Mouse (Mus musculus) cortical plate, adult 2 months (tissue): ENCODE results near the gene N4bp2. TPM values are rescaled to one million over a fixed set of nuclear protein-coding genes. Genes with fewer than 3 reads are reported as not detected.
"Not testable (repeated sequence)": the region's sequence is repeated elsewhere in the genome, so short reads cannot be mapped to it uniquely, and the experiment has no call there.

Experiments
- H3K27ac ChIP-seq: fragments of 200-500 bp; 2 replicates; pipeline ENCODE4 v1.5.1; 2012; ENCODE audit warnings: low read length, control low read depth, inconsistent platforms; ENCODE audit not compliant: insufficient read depth
- H3K4me1 ChIP-seq: fragments of 200-500 bp; 2 replicates; pipeline ENCODE4 v1.6.1; 2011; ENCODE audit warnings: low read length; ENCODE audit not compliant: control insufficient read depth, insufficient read depth
- H3K4me3 ChIP-seq: fragments of 200-500 bp; 2 replicates; pipeline ENCODE4 v1.5.1; 2011; ENCODE audit warnings: mild to moderate bottlenecking, low read length, control low read depth; ENCODE audit not compliant: insufficient read depth
- CTCF ChIP-seq: fragments of 200-500 bp; IDR thresholded peaks from 2 replicates; pipeline ENCODE4 v1.5.1; 2011; ENCODE audit warnings: mild to moderate bottlenecking, control low read depth, low read length; ENCODE audit not compliant: insufficient read depth; ENCODE audit errors: extremely low read depth
- POLR2A ChIP-seq: fragments of 200-500 bp; IDR thresholded peaks from 2 replicates; pipeline ENCODE4 v1.6.1; 2011; ENCODE audit warnings: mild to moderate bottlenecking, low read length, control low read depth; ENCODE audit not compliant: insufficient read depth; ENCODE audit errors: extremely low read depth
- polyA plus RNA-seq: library from polyadenylated mRNA; depleted of rRNA; stranded (reverse); fragments of >200 nt; gene quantifications from 2 replicates; pipeline ENCODE4 v1.2.3, GENCODE M21; 2012

The N4bp2 gene
- polyA plus RNA-seq, 1 experiment, result 3.8 TPM

DNA sequence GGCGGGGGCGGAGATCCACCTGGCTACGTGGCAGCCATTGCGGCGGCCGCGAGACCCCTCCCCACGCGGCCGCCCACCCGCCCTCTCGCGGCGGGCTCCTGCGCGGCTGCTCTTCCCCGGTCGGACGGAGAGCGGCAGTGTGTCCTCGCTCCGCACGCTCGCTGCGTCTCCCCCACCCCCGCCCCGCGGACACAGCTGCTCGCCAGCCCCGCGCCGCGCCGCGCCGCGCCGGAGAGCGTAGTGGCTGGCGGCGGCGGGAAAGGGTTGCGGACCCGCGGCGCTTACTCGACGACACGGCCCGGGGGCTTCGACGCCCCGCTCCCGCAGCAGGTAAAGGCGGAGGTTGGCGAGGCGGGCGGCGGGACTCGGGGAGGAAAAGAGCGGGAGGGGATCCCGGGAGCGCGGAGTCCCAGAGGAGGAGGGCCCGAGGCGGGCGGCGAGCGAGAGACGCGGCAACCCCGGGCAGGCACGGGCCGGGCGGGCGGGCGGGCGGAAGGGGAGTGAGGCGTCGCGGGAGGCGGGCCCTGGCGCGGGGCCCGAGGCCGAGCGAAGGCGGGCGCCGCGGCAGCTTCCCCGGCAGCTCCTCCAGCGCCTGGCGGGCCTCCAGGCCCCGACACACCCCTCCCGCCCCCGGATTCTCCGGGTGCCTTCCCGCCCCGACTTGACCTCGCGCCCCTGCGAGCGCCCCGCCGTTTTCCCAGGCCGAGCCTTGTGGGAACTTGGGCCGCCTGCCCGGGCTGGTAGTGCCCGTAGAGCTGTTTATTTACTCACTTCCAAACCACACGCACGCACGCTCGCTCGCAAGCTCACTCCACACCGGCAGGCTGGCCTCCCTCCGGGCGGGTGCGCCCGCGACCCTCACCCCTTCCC lies 830 bp downstream of the N4bp2 start:
- Histone ChIP-seq H3K4me1 (no peaks in the 10 kb centered on the region; the same call in 1 of the 2 replicates), H3K27ac (peak overlapping the region; percentile 94), H3K4me3 (peak overlapping the region; percentile 66)
- no peak for TF ChIP-seq POLR2A
- TF ChIP-seq CTCF, result 0 out of 2 replicates have a peak, but pooled peaks have one; percentile 7

GRCm38 (mm10) chr5:65764786-65765634 lies 1.7 kb downstream of the N4bp2 start:
- Histone ChIP-seq H3K4me3 (peak overlapping the region; percentile 66), H3K4me1 (no peaks in the 10 kb centered on the region; the same call in 1 of the 2 replicates), H3K27ac (0 out of 2 replicates have a peak overlapping the region, but pooled peaks have one; percentile 9)
- TF ChIP-seq CTCF, result no peak
- TF ChIP-seq POLR2A, result peak; percentile 78

GRCm38 (mm10) chr5:65765635-65765911 lies 2.3 kb downstream of the N4bp2 start:
- no peak for TF ChIP-seq POLR2A
- no peak for TF ChIP-seq CTCF
- Histone ChIP-seq H3K27ac (no peak overlapping the region), H3K4me3 (peak overlapping the region; percentile 66; the same call in 1 of the 2 replicates), H3K4me1 (no peaks in the 10 kb centered on the region; the same call in 1 of the 2 replicates)

GRCm38 (mm10) chr5:65768007-65768406 lies 4.7 kb downstream of the N4bp2 start:
- no peak for TF ChIP-seq CTCF
- Histone ChIP-seq H3K4me3 (no peak overlapping the region), H3K4me1 (no peaks in the 10 kb centered on the region; the same call in 1 of the 2 replicates), H3K27ac (no peak overlapping the region)

GRCm38 (mm10) chr5:65770065-65770464 lies 6.7 kb downstream of the N4bp2 start:
- no peak overlapping the region for H3K27ac ChIP-seq
- no peaks in the 10 kb centered on the region; the same call in 1 of the 2 replicates for H3K4me1 ChIP-seq
- TF ChIP-seq POLR2A (no peak), CTCF (no peak)
- no peak overlapping the region for H3K4me3 ChIP-seq

- Histone ChIP-seq H3K4me1 (no peaks in the 10 kb centered on the region; the same call in 1 of the 2 replicates), H3K4me3 (no peak overlapping the region), H3K27ac (no peak overlapping the region)
- no peak for TF ChIP-seq POLR2A
- no peak for TF ChIP-seq CTCF
Measured at GRCm38 (mm10) chr5:65770493-65770892, 7.2 kb downstream of the N4bp2 start.

GRCm38 (mm10) chr5:65773957-65774356 lies 10.6 kb downstream of the N4bp2 start:
- not testable (repeated sequence) for H3K4me1 ChIP-seq, H3K4me3 ChIP-seq, H3K27ac ChIP-seq

DNA sequence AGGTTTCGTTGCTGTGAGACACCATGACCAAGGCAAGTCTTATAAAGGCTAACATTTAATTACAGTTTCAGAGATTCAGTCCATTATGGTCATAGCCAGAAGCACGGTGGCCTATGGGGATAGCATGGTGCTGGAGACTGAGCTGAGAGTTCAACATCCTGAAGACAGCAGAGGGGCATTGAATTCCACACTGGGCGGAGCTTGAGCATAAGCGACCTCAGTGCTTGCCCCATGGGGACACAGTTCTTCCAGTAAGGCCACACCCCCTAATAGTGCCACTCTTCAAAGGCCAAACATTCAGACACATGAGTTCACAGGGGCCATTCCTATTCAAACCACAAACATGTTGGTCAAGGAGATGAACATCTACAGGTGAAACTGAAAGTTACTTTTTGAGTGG lies 12.8 kb downstream of the N4bp2 start:
- no peak overlapping the region for H3K27ac ChIP-seq
- no peak overlapping the region for H3K4me3 ChIP-seq
- no peak for TF ChIP-seq CTCF
- H3K4me1 ChIP-seq, result no peaks in the 10 kb centered on the region

DNA sequence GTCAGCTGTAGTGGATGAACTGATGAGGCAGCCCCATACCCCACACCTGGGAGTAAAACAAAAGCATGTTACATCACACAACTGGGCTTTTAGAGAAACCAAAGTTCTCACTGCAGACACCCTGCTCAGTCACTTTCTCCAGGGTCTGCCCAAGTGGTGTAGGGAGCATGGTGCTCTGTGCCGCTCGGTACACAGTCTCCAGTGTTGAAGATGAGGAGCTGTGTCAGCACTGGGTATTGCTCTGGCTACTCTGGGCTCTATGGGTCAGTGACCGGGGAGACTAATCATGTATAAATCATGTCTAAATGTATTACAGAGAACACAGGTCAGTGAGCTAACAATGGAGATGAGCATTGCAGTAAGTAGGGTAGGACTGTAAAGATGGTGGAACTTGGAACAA lies 13.6 kb downstream of the N4bp2 start:
- no peak overlapping the region for H3K27ac ChIP-seq
- no peaks in the 10 kb centered on the region for H3K4me1 ChIP-seq
- no peak overlapping the region for H3K4me3 ChIP-seq
- TF ChIP-seq CTCF (no peak), POLR2A (no peak)

- H3K4me3 ChIP-seq, H3K27ac ChIP-seq, H3K4me1 ChIP-seq: not testable (repeated sequence)
Measured at GRCm38 (mm10) chr5:65778986-65779385, 15.7 kb downstream of the N4bp2 start.
